Mouse (Mus musculus) liver, embryonic 18 days (tissue): ENCODE measurements around the gene Rab3c. TPM values are rescaled to one million over a fixed set of nuclear protein-coding genes. Genes with fewer than 3 reads are reported as not detected.

Experiments
- polyA plus RNA-seq: library from polyadenylated mRNA; depleted of rRNA; stranded (reverse); fragments of >200 nt; gene quantifications from 2 replicates; pipeline ENCODE4 v1.2.3, GENCODE M21; 2012; rRNA removed

The Rab3c gene
- under 0.01 TPM in 2 replicates for polyA plus RNA-seq

DNA sequence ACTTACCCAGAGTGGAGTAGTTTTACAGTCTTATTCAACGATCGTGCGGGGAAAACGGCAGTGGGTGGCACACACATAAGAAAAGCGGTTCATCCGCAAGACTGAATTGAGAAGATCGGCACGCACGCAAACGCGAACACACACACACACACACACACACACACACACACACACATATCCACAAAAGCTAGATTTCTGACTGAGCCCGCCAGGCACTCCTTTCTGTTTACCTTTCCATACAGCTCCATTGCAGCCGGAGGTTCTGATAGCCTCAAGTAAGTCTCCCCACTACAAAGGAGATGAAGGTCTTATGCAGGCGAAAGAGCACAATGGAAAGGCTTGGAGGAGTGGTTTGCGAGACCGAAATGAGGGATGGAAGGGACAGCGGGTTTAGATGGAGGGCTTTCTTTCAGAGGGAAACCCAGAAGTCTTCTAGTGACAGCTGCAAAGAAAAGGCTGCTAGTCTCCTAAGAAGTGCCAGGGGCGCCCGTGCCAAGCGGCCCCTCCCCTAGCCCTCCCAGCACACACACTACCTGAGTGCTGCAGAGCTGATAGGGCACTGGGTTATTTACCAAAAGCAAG, at the start of gene Rab3c:
Gene Rab3c (minus strand): TSS at position 434 of the 582 bp plus-strand sequence.

Other genes starting within 250 kb of the Rab3c start
- 3.4 and 4.5 TPM in 2 replicates for gene Gapt, start 76.2 kb upstream of the Rab3c start, polyA plus RNA-seq
- 10.0 and 10.1 TPM in 2 replicates for gene Plk2, start 114.0 kb upstream of the Rab3c start, polyA plus RNA-seq